Mouse (Mus musculus) ES-E14 (cell line): ENCODE measurements at regions not wholly inside any gene's neighbourhood (a gene's known extent, or its start where the extent isn't known, plus 50 kb on each side); places are given as distances from the start of the nearest gene placed in this dataset.

Source experiments
- DNase-seq: peaks from one replicate; pipeline ENCODE4 v3.0.0-alpha.2; 2013; ENCODE audit warnings: low read depth, low spot score
- H3K27ac ChIP-seq: 2 replicates; pipeline ENCODE4 v1.5.1; 2012; ENCODE audit warnings: low read depth, mild to moderate bottlenecking, low read length, moderate library complexity, mixed read lengths; ENCODE audit not compliant: poor library complexity, insufficient read depth, severe bottlenecking
- H3K36me3 ChIP-seq: 2 replicates; pipeline ENCODE4 v1.6.1; 2012; ENCODE audit warnings: mild to moderate bottlenecking, low read length, moderate library complexity, mixed read lengths; ENCODE audit not compliant: control insufficient read depth, poor library complexity, insufficient read depth, severe bottlenecking
- H3K4me1 ChIP-seq, 2 experiments: fragments of 150-350 bp in 1 of 2; sonication (generic) in 1 of 2; 2 replicates each; pipeline ENCODE4 v1.6.1; 2012; ENCODE audit warnings: low read length in 2 of 2, mild to moderate bottlenecking in 1 of 2, mixed read lengths in 1 of 2; ENCODE audit not compliant: control insufficient read depth in 2 of 2, insufficient read depth in 2 of 2, poor library complexity in 1 of 2
- H3K4me3 ChIP-seq, 2 experiments: fragments of 150-350 bp in 1 of 2; sonication (generic) in 1 of 2; 2 replicates each; pipeline ENCODE4 v1.5.1; 2012; ENCODE audit warnings: low read length in 2 of 2, low read depth in 1 of 2, mild to moderate bottlenecking in 1 of 2, mixed read lengths in 1 of 2; ENCODE audit not compliant: insufficient read depth in 1 of 2, poor library complexity in 1 of 2, severe bottlenecking in 1 of 2
- H3K9ac ChIP-seq: 2 replicates; pipeline ENCODE4 v1.6.1; 2012; ENCODE audit warnings: low read depth, mild to moderate bottlenecking, low read length, mixed read lengths; ENCODE audit not compliant: poor library complexity, insufficient read depth, severe bottlenecking
- H3K9me3 ChIP-seq: fragments of 150-350 bp; sonication (generic); 2 replicates; pipeline ENCODE4 v1.6.1; 2012; ENCODE audit warnings: low read depth, mild to moderate bottlenecking, low read length; ENCODE audit not compliant: control insufficient read depth, insufficient read depth
- CHD2 ChIP-seq: IDR thresholded peaks from 2 replicates; pipeline ENCODE4 v1.6.1; 2014; ENCODE audit warnings: mild to moderate bottlenecking, low read depth, low read length, inconsistent platforms
- HCFC1 ChIP-seq: IDR thresholded peaks from 2 replicates; pipeline ENCODE4 v1.6.1; 2012; ENCODE audit warnings: low read length, inconsistent platforms, borderline replicate concordance; ENCODE audit not compliant: insufficient read depth
- MAFK ChIP-seq: IDR thresholded peaks from 2 replicates; pipeline ENCODE4 v1.6.1; 2014; ENCODE audit warnings: mild to moderate bottlenecking, low read depth, low read length, inconsistent platforms; ENCODE audit not compliant: insufficient read depth
- ZC3H11A ChIP-seq: IDR thresholded peaks from 2 replicates; pipeline ENCODE4 v1.6.1; 2012; ENCODE audit warnings: low read depth, mild to moderate bottlenecking, inconsistent platforms, low read length, borderline replicate concordance
- ZNF384 ChIP-seq: IDR thresholded peaks from 2 replicates; pipeline ENCODE4 v1.6.1; 2012; ENCODE audit warnings: low read depth, low read length, inconsistent platforms
- in situ Hi-C, 2 experiments: fragments of 600-800 bp; cut with MboI; formaldehyde crosslinking; loops; one replicate each; pipeline ENCODE4 v1.15.1; 2025; ENCODE audit warnings: low sequenced_read_pairs in 2 of 2, inconsistent platforms in 1 of 2; ENCODE audit not compliant: unreplicated experiment in 2 of 2

DNA sequence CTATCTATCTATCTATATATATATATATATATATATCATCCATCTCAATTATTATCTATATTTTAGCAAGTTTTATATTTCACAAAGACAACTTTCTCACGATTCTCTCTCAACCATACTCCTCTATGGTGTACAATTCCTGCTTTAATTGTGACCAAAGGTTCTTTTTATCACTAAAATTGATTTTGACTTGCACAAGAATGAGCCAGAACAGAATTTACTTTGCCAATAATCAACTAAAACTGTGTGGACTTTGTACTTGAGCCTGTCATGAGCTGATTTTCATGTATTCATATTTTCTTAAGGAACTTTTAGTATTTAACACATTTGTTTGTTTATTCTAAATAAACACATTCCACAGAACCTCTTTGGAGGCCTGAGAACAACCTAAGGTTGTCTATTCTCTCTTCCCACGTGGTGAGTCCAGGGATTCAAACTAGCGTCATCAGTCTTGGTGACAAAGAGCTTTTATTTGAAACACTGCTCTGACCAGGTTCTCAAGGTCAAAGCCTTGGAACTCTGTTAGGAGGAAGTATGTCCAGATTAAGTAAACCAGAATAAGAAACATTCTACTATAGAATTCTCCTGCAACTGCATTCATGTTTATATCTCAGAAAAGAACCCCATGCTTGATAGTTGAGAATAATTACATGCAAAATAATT is 207.7 kb downstream of the Gm11146 start:
- no peak for DNase-seq
- TF ChIP-seq ZC3H11A: no peak
- TF ChIP-seq MAFK: no peak
- TF ChIP-seq ZNF384: no peak
- TF ChIP-seq CHD2: no peak
- Histone ChIP-seq H3K9ac (no peak overlapping the region), H3K4me3 (no peak overlapping the region), H3K9me3 (no peaks in the 10 kb centered on the region), H3K4me1 (no peaks in the 10 kb centered on the region), H3K27ac (no peak overlapping the region), H3K36me3 (no peaks in the 10 kb centered on the region)
- in situ Hi-C loops: no loop called here

DNA sequence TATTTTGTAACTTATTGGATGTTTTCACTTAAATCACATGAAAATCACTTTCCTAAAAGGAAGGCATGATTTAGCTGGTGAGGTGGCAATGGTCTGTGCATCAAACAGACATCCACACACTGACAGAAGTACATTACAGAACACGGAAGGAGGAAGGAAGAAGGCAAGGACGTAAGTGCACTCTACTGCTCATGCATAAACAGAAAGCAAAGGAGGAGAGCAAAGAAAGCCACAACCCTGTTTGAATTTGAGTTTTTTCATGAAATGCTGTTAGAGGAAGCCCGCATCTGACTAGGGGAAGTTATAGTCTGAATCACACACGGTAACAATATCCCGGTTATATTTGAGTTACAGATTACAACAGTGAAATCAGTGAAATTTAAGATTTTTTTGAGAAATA is 208.4 kb downstream of the Gm11146 start:
- Histone ChIP-seq H3K4me1 (no peaks in the 10 kb centered on the region), H3K9ac (no peak overlapping the region), H3K9me3 (no peaks in the 10 kb centered on the region), H3K36me3 (no peaks in the 10 kb centered on the region), H3K4me3 (no peak overlapping the region), H3K27ac (no peak overlapping the region)
- no peak for DNase-seq
- in situ Hi-C loops: no loop called here
- no peak for TF ChIP-seq ZNF384
- no peak for TF ChIP-seq HCFC1
- TF ChIP-seq ZC3H11A: no peak
- no peak for TF ChIP-seq CHD2
- TF ChIP-seq MAFK: no peak

DNA sequence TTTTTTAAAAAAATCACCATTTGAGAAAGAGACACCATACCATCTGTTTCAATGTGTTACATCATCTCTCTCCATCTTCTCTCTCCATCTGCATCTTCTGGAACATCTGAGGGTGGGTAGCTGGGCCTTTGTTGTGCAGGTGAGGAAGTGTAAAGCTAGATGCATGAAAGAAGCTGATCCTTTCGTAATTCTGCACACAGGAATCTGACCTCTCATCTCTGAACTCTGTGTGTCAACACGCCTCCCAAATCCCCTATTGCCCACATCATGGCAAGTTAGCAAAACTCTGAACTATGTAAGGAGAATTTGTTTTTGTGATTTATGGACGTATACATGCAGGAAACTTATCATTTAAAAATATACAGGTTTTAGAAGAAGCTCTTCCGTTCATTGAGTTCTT is 209.7 kb downstream of the Gm11146 start:
- H3K4me3 ChIP-seq: no peak overlapping the region
- H3K4me1 ChIP-seq: no peaks in the 10 kb centered on the region
- no peaks in the 10 kb centered on the region for H3K36me3 ChIP-seq
- DNase-seq: no peak
- no peaks in the 10 kb centered on the region for H3K9me3 ChIP-seq
- TF ChIP-seq ZC3H11A: no peak
- TF ChIP-seq ZNF384: no peak
- no peak for TF ChIP-seq CHD2
- TF ChIP-seq MAFK: no peak
- no peak for TF ChIP-seq HCFC1
- no peak overlapping the region for H3K27ac ChIP-seq
- no peak overlapping the region for H3K9ac ChIP-seq
- in situ Hi-C loops: no loop called here

DNA sequence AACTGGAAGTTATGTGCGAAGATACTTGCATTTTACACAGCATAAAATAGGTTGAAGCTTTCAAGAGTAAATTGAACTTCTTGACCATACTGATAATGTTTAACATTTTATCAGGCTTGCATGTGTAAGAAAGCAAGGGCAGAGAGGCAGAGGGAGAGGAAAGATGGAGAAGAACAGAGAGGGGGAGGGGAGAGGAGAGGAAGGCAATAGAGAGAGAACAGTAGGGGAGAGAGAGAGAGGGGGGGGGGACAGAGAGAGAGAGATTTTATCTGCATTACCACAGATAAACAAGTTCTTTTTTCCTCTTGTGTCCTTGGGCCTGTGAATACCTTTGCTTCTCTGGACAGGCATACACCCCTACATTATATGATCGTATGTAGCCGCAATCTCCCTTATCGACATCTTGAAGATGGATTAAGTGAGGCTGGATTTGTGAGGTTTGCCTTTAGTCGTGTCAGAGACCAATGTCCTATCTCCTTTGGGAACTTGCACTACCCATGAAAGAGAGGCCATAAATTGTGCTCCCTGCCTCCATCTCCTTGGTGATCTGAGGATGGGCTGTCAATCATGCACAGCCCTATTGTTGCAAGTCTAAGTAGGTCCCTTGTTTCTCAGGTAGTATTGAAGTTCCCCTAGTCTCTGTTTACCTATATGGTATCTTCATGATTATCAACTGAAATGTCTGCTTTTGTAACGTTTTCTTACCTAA is 217.7 kb downstream of the Gm11146 start:
- H3K9ac ChIP-seq: no peak overlapping the region
- H3K36me3 ChIP-seq: no peaks in the 10 kb centered on the region
- no peaks in the 10 kb centered on the region for H3K9me3 ChIP-seq
- in situ Hi-C loops: no loop called here
- no peaks in the 10 kb centered on the region for H3K4me1 ChIP-seq
- DNase-seq: no peak
- no peak overlapping the region for H3K27ac ChIP-seq
- H3K4me3 ChIP-seq: no peak overlapping the region
- TF ChIP-seq HCFC1 (no peak), ZC3H11A (no peak), MAFK (no peak), ZNF384 (no peak), CHD2 (no peak)
